Mouse (Mus musculus): ENCODE data around the gene Nlrp3.
A peak's percentile ranks its signal among the peaks of the same experiment; 100 is the strongest.

DNA sequence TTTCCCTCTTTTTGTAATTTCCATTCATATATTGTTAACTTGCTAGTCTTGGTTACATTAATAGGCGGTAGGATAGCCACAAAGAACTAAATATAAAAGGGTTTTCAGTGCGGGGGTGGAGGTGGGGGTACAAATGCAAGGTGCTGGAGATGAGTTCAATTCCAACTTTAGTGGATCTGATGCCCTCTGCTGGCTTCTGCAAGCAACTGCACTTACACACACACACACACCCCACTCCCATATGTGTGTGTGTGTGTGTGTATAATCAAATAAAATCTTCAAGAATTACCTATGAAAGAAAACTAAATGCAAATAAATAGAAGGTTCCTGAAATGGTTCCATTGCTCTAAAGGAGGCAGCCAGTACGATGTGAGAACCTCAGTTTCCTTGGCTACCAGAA is 27.9 kb downstream of the Nlrp3 start:
- TF ChIP-seq CTCF (IDR thresholded peaks at IDR 0.05; ENCODE audit: control insufficient read depth, insufficient read depth, insufficient replicate concordance, low read depth, low read length) (peak; percentile 17; the same call in 1 of the 2 replicates), POLR2A (IDR thresholded peaks at IDR 0.05; ENCODE audit: control insufficient read depth, low read depth, low read length) (no peak)
